Mouse (Mus musculus) layer of hippocampus, adult 9-11 months (tissue): ENCODE results near the gene Rbms1.
"Not testable (repeated sequence)": the region's sequence is repeated elsewhere in the genome, so short reads cannot be mapped to it uniquely, and the experiment has no call there.

Source experiments
- DNase-seq: peaks from one replicate; pipeline ENCODE4 v3.0.0; 2022

Gene Rbms1

GRCm38 (mm10) chr2:60844259-60844658, 118.7 kb downstream of the Rbms1 start:
- DNase-seq: no peak

- no peak for DNase-seq
Measured at GRCm38 (mm10) chr2:60843633-60844032, 119.4 kb downstream of the Rbms1 start.

DNA sequence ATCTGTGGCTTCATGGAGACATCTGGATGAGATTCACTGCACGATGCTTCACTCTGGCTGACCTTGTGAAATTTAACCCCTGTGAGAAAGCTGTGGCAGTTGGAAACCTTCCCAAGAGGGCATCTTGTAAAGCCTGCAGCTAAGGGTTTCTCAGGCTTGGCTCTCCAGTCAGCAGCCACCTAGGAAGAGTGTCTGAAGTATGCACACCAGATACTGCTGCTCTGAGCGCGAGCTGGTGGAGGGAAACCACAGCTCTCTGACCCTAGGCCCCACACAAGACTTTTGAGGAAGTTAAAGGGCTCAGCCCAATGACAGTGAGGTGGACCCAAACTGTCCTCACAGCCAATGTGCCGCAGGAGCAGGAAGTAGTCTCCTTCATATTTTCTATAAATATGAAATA, 120.0 kb downstream of the Rbms1 start:
- no peak for DNase-seq

DNA sequence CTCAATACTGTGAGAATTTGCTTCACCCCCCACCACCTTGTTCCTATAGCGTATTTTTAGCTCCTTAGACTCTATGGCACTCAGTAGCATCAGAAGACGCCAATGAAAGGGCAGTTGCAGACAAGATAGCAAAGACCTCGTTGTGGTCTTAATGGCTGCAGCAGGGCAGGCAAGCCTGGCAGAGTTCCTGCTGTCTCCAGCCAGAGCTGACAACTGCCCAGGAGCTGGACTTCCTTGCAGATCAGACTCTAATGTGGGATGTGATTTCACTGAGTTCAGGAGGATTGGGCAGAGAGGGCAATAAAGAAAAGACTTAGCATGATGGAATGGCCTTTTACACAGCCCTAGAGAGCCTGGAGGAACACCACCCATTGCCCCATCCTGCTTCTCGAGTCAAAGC, 122.1 kb downstream of the Rbms1 start:
- DNase-seq: no peak

- DNase-seq: no peak
Measured at GRCm38 (mm10) chr2:60839498-60839897, 123.5 kb downstream of the Rbms1 start.

DNA sequence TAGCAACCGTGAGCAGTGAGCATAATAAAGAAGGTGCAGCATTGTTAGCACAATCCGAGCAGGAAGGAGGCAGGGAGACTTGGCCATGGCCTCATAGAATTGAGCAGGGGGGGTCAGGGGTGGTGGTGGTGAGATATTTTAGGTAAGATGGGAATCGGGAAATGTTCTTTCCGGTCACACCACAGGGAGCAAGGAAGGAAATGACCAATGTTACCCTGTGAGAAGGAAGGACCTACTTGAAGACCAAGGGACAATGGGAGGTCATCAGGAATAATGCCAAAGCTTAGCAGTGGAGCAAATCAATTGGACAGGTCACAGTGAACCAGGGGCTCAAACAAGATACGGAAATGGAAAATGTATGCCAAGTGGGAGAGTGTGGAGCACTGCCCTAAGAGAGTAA, 124.1 kb downstream of the Rbms1 start:
- DNase-seq: no peak

GRCm38 (mm10) chr2:60837616-60838015, 125.4 kb downstream of the Rbms1 start:
- no peak for DNase-seq

DNA sequence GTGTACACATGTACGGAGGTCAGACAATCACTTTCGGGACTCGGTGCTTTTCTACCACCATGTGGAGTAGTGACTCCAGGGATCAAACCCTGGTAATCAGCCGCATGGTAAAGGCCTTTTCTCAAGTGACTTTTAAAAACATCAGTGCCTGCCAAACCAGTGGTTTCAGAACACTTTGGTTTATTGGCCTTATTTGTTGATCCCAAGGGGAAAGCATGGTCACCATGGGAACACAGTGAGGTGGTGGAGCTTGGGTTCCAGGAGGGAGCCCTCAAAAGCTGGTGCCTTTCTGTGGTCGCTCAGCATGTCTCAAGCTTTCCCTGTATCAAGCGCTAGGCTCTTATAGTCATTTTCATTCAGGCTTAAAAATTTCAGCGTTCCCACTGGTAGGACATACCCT, 126.8 kb downstream of the Rbms1 start:
- no peak for DNase-seq

GRCm38 (mm10) chr2:60834293-60834692, 128.7 kb downstream of the Rbms1 start:
- DNase-seq: no peak

DNA sequence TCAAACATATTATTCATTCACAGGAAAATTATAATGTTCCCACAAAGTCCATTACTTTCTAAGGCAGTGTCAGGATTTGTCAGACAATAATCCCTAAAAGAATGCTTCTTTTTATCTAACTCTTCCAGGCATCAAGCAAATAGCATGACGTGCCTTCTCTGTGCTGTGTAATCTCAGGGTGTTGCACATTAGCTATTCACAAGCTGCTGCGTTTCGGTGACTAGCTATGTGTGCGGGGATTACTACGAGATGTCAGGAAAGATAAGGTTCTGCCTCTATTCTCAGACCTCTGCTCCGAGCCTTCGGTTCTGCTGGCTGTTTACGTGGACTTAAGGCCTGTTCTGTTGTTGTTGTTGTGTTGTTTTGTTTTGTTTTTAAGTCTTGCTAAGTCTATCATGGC, 130.7 kb downstream of the Rbms1 start:
- no peak for DNase-seq

- DNase-seq: not testable (repeated sequence)
Measured at GRCm38 (mm10) chr2:60830464-60830863, 132.5 kb downstream of the Rbms1 start.

GRCm38 (mm10) chr2:60828908-60829462, 134.0 kb downstream of the Rbms1 start:
- DNase-seq: no peak

GRCm38 (mm10) chr2:60827152-60827428, 135.9 kb downstream of the Rbms1 start:
- DNase-seq: no peak

DNA sequence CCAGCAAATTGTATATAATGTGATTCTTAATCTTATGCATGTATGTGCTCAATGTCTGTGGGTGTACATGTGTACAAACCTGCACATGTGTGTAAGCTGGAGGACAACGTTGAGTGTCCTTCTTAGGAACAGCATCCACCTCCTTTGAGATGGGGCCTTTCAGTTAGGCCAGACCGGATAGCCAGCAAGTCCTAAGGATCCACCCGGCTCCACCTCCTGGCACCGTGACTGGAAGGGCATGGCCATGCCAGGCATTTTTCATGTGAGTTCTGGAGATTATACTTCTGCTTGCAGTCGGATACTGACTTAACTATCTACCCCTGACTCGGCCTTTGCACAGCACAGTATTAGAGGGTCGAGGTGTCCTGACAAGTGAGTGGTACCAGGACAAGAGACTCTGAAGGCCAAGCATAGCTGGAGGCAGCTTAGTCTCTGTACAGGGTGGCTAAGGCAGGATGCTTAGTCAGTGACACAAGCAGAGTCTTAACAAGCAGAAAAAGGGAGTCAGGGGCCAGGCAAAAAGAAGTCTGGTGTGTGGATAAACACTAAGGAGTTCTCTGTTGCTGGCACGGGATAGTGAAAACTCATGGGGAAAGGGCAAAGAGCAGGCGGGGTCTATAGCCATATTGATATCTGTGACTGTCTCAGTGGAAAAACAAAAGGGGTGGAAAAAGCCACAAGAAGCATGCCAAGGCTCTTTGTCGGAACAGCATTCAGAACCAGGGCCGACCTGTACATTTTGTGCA, 136.4 kb downstream of the Rbms1 start:
- DNase-seq: no peak

DNA sequence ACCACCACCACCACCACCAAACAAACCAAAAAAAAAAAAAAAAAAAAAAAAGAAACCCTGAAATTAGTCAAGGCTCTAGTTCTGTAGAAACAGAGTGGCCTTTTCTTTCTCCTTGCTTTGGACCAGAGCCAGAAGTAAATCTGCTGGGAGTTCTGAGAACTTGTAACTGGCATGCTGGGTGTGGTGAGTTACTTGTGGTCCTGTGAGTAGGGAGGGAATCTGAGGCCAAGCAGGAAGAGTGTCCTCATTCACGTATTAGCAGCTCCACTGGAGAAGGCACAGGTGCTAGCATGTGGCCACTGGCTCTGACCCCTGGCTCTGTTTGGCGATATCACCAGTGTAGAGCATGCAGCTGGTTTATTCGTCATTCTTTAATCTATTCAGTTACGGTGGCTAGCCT, 137.3 kb downstream of the Rbms1 start:
- DNase-seq: no peak

DNA sequence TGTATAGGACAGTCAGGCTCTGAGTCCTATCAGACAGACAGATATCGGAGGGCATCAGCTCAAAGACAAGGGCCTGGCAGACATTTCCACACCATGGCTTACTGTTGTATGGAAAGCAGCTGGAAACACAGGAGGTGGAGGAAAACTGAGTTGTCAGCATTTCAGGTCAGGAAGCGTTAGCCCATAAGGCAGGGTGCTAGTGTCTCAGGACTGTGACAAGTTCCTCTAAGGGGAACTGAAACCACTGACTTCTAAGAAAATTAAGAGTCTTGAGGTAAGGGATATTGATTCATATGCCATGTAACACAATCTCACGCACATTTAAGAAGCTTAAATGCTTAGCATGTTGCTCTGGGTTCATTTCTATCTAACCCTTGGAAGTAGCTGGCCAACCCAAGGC, 141.4 kb downstream of the Rbms1 start:
- DNase-seq: no peak

DNA sequence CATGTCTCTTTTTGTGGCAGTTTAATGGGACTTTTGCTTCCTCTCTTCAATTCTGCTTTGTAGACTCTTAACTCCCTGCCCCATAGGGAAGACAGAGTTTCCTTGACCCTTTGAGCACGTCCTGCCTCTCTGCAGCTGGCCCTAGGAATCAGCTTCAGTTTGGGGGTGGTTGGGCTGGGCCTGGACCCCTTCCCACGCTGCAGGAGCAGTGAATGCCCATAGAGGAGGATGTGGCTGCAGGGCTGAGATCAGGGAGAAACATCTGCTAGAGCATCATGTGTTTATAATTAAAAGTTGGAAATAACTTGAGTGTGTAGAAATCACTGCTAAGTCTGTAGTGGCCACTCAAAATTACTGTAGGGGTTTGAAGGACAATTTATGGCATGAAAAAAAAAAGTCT, 144.4 kb downstream of the Rbms1 start:
- DNase-seq: no peak

- DNase-seq: no peak
Measured at GRCm38 (mm10) chr2:60816307-60816706, 146.7 kb downstream of the Rbms1 start.

GRCm38 (mm10) chr2:60814788-60815187, 148.2 kb downstream of the Rbms1 start:
- no peak for DNase-seq

DNA sequence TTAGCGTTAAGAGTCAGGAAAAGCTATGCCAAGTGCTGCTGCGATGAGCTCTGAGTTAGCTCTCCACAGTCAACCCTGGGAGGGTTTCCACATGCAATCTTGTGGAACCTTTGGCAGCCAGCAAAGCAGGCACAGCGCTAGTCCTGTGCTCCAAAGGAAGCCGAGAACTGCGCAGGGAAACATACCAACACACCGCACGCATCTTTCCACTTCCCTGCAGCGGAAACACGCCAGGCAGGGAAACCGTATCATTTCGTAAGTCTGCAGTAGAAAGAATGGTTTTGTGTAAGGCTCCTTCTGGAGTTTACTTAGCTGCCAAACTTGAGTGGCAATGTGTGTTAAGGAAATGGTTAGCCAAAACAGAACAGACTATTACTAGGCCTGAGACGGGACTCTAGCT, 150.0 kb downstream of the Rbms1 start:
- DNase-seq: no peak

DNA sequence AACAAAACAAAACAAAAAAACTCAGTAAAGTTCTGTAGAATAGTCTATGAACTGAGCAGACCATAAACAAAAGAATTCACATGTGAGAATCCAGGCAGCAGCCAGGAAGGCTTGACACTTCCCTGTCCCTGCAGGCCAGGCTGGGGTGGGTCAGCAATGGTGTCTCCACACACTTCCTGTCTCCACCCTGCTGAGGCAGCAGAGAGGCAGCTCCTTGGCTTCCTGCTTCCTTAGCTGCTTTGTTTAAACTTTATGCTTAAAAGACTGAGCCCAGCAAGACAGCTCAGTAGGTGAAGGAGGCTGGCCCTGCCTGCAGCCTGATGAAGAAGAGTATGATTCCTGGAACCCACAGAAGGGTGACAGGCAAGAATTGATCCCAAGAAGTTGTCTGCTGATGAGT, 152.4 kb downstream of the Rbms1 start:
- DNase-seq: peak; percentile 24

GRCm38 (mm10) chr2:60809441-60809921, 153.5 kb downstream of the Rbms1 start:
- DNase-seq: no peak

DNA sequence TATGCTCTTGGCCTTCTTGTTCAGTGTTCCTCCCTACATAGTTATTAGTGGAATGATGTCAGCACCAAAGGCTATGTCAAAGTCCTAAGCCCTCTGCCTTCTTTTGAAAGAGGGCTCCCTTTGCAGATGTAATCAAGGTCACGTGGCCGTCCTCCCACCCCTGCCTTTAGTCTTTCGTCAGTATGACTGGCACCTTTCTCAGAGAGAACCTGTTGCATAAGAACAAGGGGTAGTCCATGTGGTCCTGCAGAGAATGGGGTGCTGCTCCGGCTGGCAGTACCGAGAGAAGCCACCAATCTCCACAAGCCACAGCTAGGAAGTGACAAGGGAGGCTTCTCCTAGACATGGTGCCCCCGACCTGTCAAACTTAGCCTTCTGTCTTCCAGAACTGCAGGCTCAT, 154.2 kb downstream of the Rbms1 start:
- DNase-seq: no peak

- no peak for DNase-seq
Measured at GRCm38 (mm10) chr2:60807341-60808195, 155.4 kb downstream of the Rbms1 start.
